Comparison of ENCODE assay signal across 10 mouse cellular contexts in the genomic region with DNA sequence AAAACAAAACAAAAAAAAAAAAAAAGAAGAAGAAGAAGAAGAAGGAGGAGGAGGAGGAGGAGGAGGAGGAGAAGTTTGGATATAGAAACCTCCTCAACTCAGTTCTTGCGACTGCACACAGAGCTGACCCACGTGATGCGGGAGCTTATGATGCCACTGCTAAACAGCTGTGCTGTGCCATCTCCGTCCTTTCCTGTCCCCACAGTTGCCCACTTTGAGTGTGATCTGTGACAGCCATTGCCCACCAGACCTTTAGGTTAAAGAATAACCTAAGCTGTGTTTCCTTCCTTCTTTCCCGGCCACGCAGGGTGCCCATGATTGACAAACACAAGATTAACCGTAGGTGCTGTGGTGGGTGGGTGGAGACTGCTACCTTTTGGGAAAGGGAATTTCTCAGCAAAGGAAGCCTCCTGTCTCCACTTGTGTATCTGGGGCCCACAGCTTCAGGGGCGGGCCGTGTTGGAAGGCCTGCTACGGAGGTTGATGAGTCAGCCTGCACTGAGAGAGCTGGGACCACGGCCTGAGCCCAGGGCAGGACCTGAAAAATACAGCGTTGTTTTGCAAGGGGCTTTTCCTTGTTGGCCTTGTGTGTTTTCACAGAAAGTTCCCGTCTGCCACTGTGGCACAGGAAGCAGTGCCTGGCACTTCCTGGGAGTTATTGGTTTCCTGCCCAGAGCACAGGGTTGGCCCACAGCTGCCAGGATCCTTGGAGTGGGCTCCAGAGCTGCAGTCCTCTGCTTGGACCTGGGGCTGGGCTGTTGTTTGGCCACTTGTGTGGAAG. TPM values are rescaled to one million over a fixed set of nuclear protein-coding genes. Genes with fewer than 3 reads are reported as not detected.
DNase-seq lines count a peak whose midpoint lies in the region; ATAC-seq and TF ChIP-seq lines count a peak whose summit lies in the region.
"Had no signal": no experiment of that assay in that cellular context is flagged by ENCODE, and none has a peak within 500 bp of the region (broad histone marks: within the 10 kb centered on the region; RNA-seq: fewer than 3 reads in every experiment).

No protein-coding gene starts in this region.

- POLR2A ChIA-PET in Patski (lab: Charles Lee), result interaction anchor here (0.7 to 2.2 kb wide), 2 partner anchors 11 to 20 kb away, joined by 7 to 11 read pairs; a partner anchor contains a TSS

- peak overlapping the region; percentile 64 for H3K27ac ChIP-seq in kidney, embryonic 15.5 days
- H3K27ac ChIP-seq: liver, embryonic 14.5 days had no signal

- peaks cover 35% of the 10 kb centered on the region for H3K4me1 ChIP-seq in kidney, embryonic 15.5 days

- intact Hi-C loops in heart, postnatal 36 days (cut with DNase I), result no loop called here

- no peak overlapping the region for H3K9ac ChIP-seq in kidney, embryonic 15.5 days
- H3K9ac ChIP-seq: liver, embryonic 14.5 days had no signal

- no peak for TF ChIP-seq POLR2A in myocyte (IDR thresholded peaks at IDR 0.05; ENCODE audit: insufficient read length, low read depth)

- no peaks in the 10 kb centered on the region for H3K36me3 ChIP-seq in kidney, embryonic 15.5 days
- H3K36me3 ChIP-seq in myocyte (ENCODE audit: control insufficient read depth, insufficient read depth), result no peaks in the 10 kb centered on the region

- H3K79me2 ChIP-seq in myocyte (ENCODE audit: control insufficient read depth, insufficient read depth), result no peaks in the 10 kb centered on the region

- no peaks in the 10 kb centered on the region for H3K9me3 ChIP-seq in kidney, embryonic 15.5 days (replicated peaks)

- H3K4me3 ChIP-seq in kidney, embryonic 15.5 days (replicated peaks), result no peak overlapping the region
- no peak overlapping the region for H3K4me3 ChIP-seq in myocyte

- ATAC-seq in kidney, embryonic 15.5 days (replicated peaks; ENCODE audit: low FRiP score), result peak; percentile 42
- ATAC-seq in Patski, result peak; percentile 37
- no peak for ATAC-seq in inflammation-experienced regulatory T-cells, adult 6 months
- ATAC-seq in cerebellum, adult (ENCODE audit: insufficient number of reproducible peaks, low FRiP score, low TSS enrichment), result no peak
- no peak for ATAC-seq in CD4-positive, CD25-positive, alpha-beta regulatory T cell, adult 4 months

- WGBS in kidney, embryonic 15.5 days, result 64% methylated on average over 13 of the region's 13 CpGs

- H3K27me3 ChIP-seq in kidney, embryonic 15.5 days, result no peaks in the 10 kb centered on the region
- H3K27me3 ChIP-seq in Patski (no peaks in the 10 kb centered on the region), myocyte (ENCODE audit: control insufficient read depth, insufficient read depth, insufficient read length) (no peaks in the 10 kb centered on the region)

- H3K4me2 ChIP-seq in kidney, embryonic 15.5 days, result 0 out of 2 replicates have a peak overlapping the region, but pooled peaks have one; percentile 16
- H3K4me2 ChIP-seq in myocyte (ENCODE audit: low read depth), result peak overlapping the region; percentile 42

- no peak overlapping the region for H3ac ChIP-seq in myocyte (ENCODE audit: control insufficient read depth, insufficient read length)

- in situ Hi-C loops in Patski (cut with MboI; ENCODE audit: low pct_unique_long_range_greater_than_20kb), result no loop called here

- DNase-seq in kidney, adult 11 months, result no peak
- no peak for DNase-seq in Patski (ENCODE audit: low read depth, low spot score)
- peak; percentile 32 to 45 for DNase-seq in heart, postnatal 36 days
- DNase-seq: retina, postnatal 1 day had no signal

- CTCF ChIA-PET in Patski (lab: Charles Lee), result no interaction called here

- TF ChIP-seq CTCF in Patski (IDR thresholded peaks at IDR 0.05), result no peak

TF ChIP-seq in myocyte, 11 proteins besides CTCF, POLR2A, EP300 and RAD21:
- TF ChIP-seq MYOG (IDR thresholded peaks at IDR 0.05; ENCODE audit: control insufficient read depth in 1 of 3, insufficient read depth in 1 of 3, insufficient read length in 2 of 3, low read depth in 2 of 3) (peak in 1 of 3 experiments; percentile 2), TCF12 (IDR thresholded peaks at IDR 0.05; ENCODE audit: insufficient read depth, poor library complexity, severe bottlenecking) (no peak)
TF ChIP-seq in myocyte: peak in this region for 1.

RNA-seq across cellular contexts. Expression of a gene that starts 19.5 kb away (rescaled TPM):
- 7.7 and 8.1 TPM in 2 replicates for polyA plus RNA-seq in kidney, embryonic 15.5 days (2015; fragmentation: Nextera tagmentation; extraction: Ambion mirVana)
- polyA plus RNA-seq in Patski (2021) (23.2 TPM), myocyte (2012; fragmentation: generic; extraction: Trizol) (15.2 TPM)
- total RNA-seq in heart, postnatal 36 days (2021), result 10 to 100 TPM; 14.7 to 16.7 TPM
- 10 to 100 TPM; 16.9 to 22.6 (median 20.6) TPM for polyA plus RNA-seq in inflammation-experienced regulatory T-cells, adult 6 months (2017; shearing (Covaris generic))
- 10 to 100 TPM; 13.5 to 19.3 TPM for polyA plus RNA-seq in CD4-positive, CD25-positive, alpha-beta regulatory T cell, adult 4 months (2017; shearing (Covaris generic))

RNA-seq across cellular contexts. Expression of a gene that starts 36.5 kb away (rescaled TPM):
- polyA plus RNA-seq in kidney, embryonic 15.5 days (2015; fragmentation: Nextera tagmentation; extraction: Ambion mirVana), result 110 and 112 TPM in 2 replicates
- polyA plus RNA-seq in Patski (2021), result 132 TPM
- 10 to 100 TPM; 44.0 to 51.0 TPM for total RNA-seq in heart, postnatal 36 days (2021)
- polyA plus RNA-seq in myocyte (2012; fragmentation: generic; extraction: Trizol), result 59.1 TPM
- 10 to 100 TPM; 20.8 to 40.7 (median 37.4) TPM for polyA plus RNA-seq in inflammation-experienced regulatory T-cells, adult 6 months (2017; shearing (Covaris generic))
- 10 to 100 TPM; 34.0 to 43.8 TPM for polyA plus RNA-seq in CD4-positive, CD25-positive, alpha-beta regulatory T cell, adult 4 months (2017; shearing (Covaris generic))

Comparison
In these comparisons a context has a peak if more than half of its experiments do, and no peak if none do; other contexts are left out.
1. ATAC-seq: peak in kidney, embryonic 15.5 days (single experiment) and Patski (single experiment); none in inflammation-experienced regulatory T-cells, adult 6 months (single experiment), cerebellum, adult (single experiment) and CD4-positive, CD25-positive, alpha-beta regulatory T cell, adult 4 months (single experiment).
2. DNase-seq: peak in heart, postnatal 36 days (2 of 2); none in kidney, adult 11 months (single experiment) and Patski (single experiment).